Mouse (Mus musculus) forebrain, embryonic 16.5 days (tissue): ENCODE measurements around the gene Ccdc159. TPM values are rescaled to one million over a fixed set of nuclear protein-coding genes. Genes with fewer than 3 reads are reported as not detected.

ENCODE experiments used
- ATAC-seq: fragments of 200-750 bp; cut with Nextera tagmentation; 2 replicates; pipeline ENCODE4 v1.8.0; 2017; ENCODE audit warnings: mild to moderate bottlenecking, moderate library complexity
- H3K27ac ChIP-seq: fragments of 300-500 bp; sonication (generic); 2 replicates; pipeline ENCODE4 v1.5.1; 2014; ENCODE audit warnings: low read length, control low read depth
- H3K27me3 ChIP-seq: fragments of 300-500 bp; sonication (generic); replicated peaks from 2 replicates; pipeline ENCODE4 v1.6.1; 2014; ENCODE audit warnings: low read length; ENCODE audit not compliant: control insufficient read depth, insufficient read depth
- H3K36me3 ChIP-seq: fragments of 300-500 bp; sonication (generic); 2 replicates; pipeline ENCODE4 v1.6.1; 2014; ENCODE audit not compliant: control insufficient read depth, insufficient read depth
- H3K4me1 ChIP-seq: fragments of 300-500 bp; sonication (generic); replicated peaks from 2 replicates; pipeline ENCODE4 v1.6.1; 2014; ENCODE audit warnings: low read length; ENCODE audit not compliant: control insufficient read depth, insufficient read depth
- H3K4me2 ChIP-seq: fragments of 300-500 bp; sonication (generic); 2 replicates; pipeline ENCODE4 v1.6.1; 2014; ENCODE audit warnings: mild to moderate bottlenecking, low read length, control low read depth
- H3K4me3 ChIP-seq: fragments of 300-500 bp; sonication (generic); replicated peaks from 2 replicates; pipeline ENCODE4 v1.5.1; 2014; ENCODE audit warnings: mild to moderate bottlenecking, low read length, control low read depth
- H3K9ac ChIP-seq: fragments of 300-500 bp; sonication (generic); replicated peaks from 2 replicates; pipeline ENCODE4 v1.6.1; 2014; ENCODE audit warnings: low read depth, low read length, control low read depth
- H3K9me3 ChIP-seq: fragments of 300-500 bp; sonication (generic); 2 replicates; pipeline ENCODE4 v1.6.1; 2016; ENCODE audit warnings: low read length; ENCODE audit not compliant: control insufficient read depth
- whole genome bisulfite sequencing: fragments of 180-500 bp; shearing (Covaris S2); extraction: QIAGEN DNeasy Blood & Tissue Kit; methylation state at CpG from one replicate; pipeline ENCODE4 v1.1.7; 2014; 5-methylcytosine and 5-hydroxymethylcytosine counted together
- polyA plus RNA-seq: library from polyadenylated mRNA; unstranded; fragments of >200 nt; fragmentation: Nextera tagmentation; extraction: Ambion mirVana; gene quantifications from 2 replicates; pipeline ENCODE4 v1.2.1, GENCODE M21; 2015

The Ccdc159 gene
- polyA plus RNA-seq, 1 experiment from 2014 or later = 11.9 TPM

DNA sequence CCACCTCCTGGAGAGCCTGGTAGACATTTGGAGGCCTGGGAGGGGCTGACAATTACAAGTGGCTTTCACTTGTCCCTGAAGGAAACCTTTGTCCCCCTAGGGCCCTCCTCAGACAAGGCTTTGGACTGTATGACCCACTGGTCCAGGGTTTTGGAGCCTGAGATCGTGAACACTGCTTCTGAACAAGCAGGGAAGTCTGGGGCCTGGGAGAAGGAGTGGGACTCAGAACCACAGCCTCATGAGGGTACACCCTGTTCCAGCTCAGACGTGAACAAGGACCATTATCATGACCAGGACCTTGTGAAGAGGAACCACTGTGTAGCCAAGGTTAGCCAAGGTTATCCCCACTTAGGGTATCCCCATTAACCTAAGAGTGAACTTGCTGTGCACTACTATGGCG is 1.9 kb downstream of the Ccdc159 start:
- H3K27ac ChIP-seq = no peak overlapping the region
- WGBS = 83% methylated on average over 3 of the region's 3 CpGs
- H3K9me3 ChIP-seq = no peaks in the 10 kb centered on the region
- H3K9ac ChIP-seq = no peak overlapping the region
- no peaks in the 10 kb centered on the region for H3K36me3 ChIP-seq
- H3K4me1 ChIP-seq = peaks cover 14% of the 10 kb centered on the region
- no peak overlapping the region for H3K4me3 ChIP-seq
- no peak for ATAC-seq
- H3K27me3 ChIP-seq = no peaks in the 10 kb centered on the region
- no peak overlapping the region for H3K4me2 ChIP-seq

DNA sequence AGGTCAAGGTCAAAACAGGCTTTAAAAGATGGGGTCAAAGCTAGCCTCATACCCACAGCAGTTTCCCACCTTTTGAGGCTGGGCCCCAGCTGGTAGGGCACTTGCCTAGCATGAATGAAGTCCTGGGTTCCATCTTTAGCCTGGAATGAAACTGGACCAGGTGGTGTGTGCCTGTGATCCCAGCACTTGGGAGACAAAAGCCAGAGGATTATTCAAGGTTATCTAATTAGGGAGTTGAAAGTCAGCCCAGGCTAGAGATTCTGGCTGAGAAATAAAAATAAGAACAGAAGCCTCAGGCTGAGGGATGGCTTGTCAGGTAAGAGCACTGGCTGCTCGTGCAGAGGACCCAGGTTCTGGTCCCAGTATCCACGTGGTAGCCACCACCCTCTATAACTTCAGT is 4.7 kb downstream of the Ccdc159 start:
- ATAC-seq = no peak
- Histone ChIP-seq H3K9me3 (no peaks in the 10 kb centered on the region), H3K27me3 (no peaks in the 10 kb centered on the region), H3K36me3 (no peaks in the 10 kb centered on the region), H3K27ac (no peak overlapping the region), H3K4me2 (no peak overlapping the region), H3K4me3 (no peak overlapping the region), H3K4me1 (peaks cover 8% of the 10 kb centered on the region), H3K9ac (no peak overlapping the region)
- 68% methylated on average over 2 of the region's 2 CpGs for WGBS

DNA sequence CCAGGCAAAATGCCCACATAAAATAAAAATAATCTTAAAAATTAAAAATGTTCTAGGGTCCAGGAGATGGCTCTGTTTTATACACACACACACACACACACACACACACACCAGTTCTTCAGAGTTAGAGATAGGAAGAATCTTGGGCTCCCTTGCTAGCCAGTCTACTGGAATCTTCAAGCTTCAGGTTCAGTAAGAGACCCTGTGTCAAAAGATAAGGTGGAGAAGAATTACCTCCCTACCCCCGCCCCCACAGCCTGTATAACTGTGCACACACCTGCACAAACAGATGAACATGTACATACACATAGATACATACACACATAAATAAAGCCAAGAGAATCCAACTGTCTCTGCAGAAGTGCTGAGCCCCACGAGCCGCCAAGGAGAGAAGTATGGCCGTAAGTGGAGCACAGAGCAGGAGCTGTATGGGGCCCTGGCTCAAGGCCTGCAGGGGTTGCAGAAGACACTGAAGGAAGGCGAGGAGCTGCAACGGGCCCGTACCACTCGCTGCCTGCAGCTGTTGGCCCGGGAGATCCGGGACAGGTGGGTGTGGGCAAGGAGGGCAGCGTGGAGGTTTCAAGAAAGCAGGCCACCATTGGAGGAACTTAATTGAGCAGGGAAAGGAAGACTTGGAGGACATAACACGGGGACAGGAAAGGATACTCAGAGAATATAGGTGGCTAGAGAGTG is 5.3 kb downstream of the Ccdc159 start:
- Histone ChIP-seq H3K4me1 (peaks cover 10% of the 10 kb centered on the region), H3K27me3 (no peaks in the 10 kb centered on the region), H3K4me2 (no peak overlapping the region), H3K27ac (no peak overlapping the region), H3K9ac (no peak overlapping the region), H3K4me3 (no peak overlapping the region), H3K36me3 (no peaks in the 10 kb centered on the region), H3K9me3 (no peaks in the 10 kb centered on the region)
- WGBS = 55% methylated on average over 12 of the region's 12 CpGs
- ATAC-seq = no peak

DNA sequence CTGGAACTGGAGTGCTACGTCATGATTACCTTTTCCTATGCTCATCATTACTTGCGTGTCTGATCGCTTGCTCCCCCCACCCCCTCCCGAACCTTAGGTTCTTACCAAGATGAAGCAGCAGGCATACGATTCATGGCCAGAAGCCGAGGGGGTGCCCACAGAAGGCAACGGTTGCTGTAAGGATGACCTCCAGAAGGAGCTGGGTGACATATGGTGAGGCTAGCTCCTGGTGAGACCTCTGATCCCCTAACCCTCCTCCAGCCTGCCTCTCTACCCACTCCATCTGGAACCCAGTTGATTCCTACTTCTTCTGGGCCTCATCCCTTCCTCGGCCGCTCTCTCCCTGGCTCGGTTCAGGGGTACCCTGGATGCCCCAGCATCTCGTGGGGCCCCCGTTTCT is 6.8 kb downstream of the Ccdc159 start:
- no peaks in the 10 kb centered on the region for H3K36me3 ChIP-seq
- no peak overlapping the region for H3K9ac ChIP-seq
- no peak overlapping the region for H3K4me2 ChIP-seq
- H3K27me3 ChIP-seq = no peaks in the 10 kb centered on the region
- ATAC-seq = no peak
- H3K27ac ChIP-seq = no peak overlapping the region
- no peaks in the 10 kb centered on the region for H3K9me3 ChIP-seq
- WGBS = 91% methylated on average over 12 of the region's 12 CpGs
- H3K4me3 ChIP-seq = no peak overlapping the region
- peaks cover 17% of the 10 kb centered on the region for H3K4me1 ChIP-seq

DNA sequence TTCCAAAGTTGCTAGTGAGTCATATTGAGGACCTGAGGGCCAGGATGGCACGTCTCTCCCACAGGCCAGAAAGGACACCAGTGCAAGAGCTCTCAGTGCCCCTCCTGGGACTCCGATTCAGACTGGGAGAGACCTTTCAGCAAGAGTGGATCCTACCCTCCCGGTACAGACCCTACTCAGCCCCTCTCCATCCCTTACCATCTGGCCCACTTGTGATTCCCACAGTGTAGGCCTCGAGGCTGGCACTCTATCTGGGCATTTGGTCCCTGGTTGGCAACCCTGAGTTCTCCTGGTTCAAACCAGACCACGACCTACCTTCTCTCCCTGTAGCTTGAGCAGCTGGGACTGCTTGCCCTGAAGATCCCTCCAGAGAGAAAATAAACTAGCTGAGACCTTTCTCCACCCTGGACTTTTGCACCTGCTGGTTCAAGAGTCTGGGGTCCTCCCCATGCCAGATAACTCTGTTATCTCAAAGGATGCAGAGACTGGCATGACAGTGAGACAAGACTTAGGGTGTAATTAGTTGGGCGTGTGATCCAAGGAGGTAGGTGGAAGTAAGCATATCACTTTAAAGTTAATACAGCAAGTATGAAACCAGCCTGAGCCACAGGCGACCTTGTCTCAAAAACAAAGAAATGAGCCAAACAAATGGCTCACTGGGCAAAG is 8.3 kb downstream of the Ccdc159 start:
- no peak overlapping the region for H3K27ac ChIP-seq
- H3K4me3 ChIP-seq = no peak overlapping the region
- 90% methylated on average over 7 of the region's 7 CpGs for WGBS
- no peaks in the 10 kb centered on the region for H3K9me3 ChIP-seq
- peaks cover 17% of the 10 kb centered on the region for H3K4me1 ChIP-seq
- H3K4me2 ChIP-seq = no peak overlapping the region; the same call in 1 of the 2 replicates
- H3K36me3 ChIP-seq = 0 out of 2 replicates have a peak, but pooled peaks cover 2% of the 10 kb centered on the region
- no peak for ATAC-seq
- no peak overlapping the region for H3K9ac ChIP-seq
- H3K27me3 ChIP-seq = no peaks in the 10 kb centered on the region

DNA sequence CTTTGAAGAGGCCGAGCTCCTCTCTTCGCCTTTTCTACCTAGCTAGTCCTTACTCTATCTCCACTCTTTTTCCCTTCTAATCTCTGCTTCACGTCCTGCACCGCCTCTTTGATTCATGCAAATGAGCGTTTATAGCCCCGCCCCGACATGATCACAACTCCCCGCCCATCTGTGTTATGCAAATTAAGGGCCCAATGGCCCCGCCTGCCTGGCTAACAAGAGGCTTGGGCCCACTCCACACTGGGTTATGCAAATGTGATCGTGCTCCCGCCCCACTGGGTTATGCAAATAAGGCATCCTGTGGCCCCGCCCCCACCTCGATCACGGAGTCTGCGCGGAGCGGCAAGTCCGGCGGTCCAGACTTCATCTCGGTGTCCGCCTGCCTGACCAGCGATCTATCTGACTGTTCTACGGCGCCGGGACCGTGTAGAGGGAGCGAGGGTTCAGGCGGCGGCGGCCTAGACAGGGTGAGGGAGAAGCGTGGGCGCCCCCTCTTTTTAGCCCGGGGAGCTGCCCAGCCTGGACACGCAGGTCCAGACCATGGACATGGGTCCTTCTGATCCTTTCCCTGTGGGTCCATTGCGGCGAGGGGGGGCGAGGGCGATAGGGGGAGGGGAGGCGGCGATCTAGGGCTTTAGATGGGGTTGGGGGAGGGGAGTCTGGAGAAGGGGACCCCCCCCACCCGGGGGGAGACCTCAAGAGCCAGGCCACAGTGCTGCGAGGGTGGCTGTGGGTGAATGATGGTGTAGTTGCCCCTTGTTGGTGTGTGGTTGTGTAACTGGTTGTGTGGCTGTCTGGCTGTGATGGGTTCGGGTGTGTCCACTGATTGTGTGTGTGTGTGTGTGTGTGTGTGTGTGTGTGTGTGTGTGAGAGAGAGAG is 9.7 kb downstream of the Ccdc159 start, which contains the start of gene Plppr2:
Gene Plppr2, plus strand, starts transcription at position 342 of the 879 bp plus-strand sequence.
- H3K4me3 ChIP-seq = peak within 1 kb of the TSS; percentile 88
- no peaks in the 10 kb centered on the region for H3K9me3 ChIP-seq
- H3K27me3 ChIP-seq = no peaks in the 10 kb centered on the region
- 2% methylated on average over 42 of the region's 43 CpGs for WGBS
- H3K9ac ChIP-seq = peak within 1 kb of the TSS; percentile 92
- peaks cover 17% of the 10 kb centered on the region for H3K4me1 ChIP-seq
- peak within 1 kb of the TSS; percentile 87 for H3K27ac ChIP-seq
- H3K4me2 ChIP-seq = peak within 1 kb of the TSS; percentile 66
- ATAC-seq = peak; percentile 90
- H3K36me3 ChIP-seq = peaks cover 7% of the 10 kb centered on the region; the same call in 1 of the 2 replicates

DNA sequence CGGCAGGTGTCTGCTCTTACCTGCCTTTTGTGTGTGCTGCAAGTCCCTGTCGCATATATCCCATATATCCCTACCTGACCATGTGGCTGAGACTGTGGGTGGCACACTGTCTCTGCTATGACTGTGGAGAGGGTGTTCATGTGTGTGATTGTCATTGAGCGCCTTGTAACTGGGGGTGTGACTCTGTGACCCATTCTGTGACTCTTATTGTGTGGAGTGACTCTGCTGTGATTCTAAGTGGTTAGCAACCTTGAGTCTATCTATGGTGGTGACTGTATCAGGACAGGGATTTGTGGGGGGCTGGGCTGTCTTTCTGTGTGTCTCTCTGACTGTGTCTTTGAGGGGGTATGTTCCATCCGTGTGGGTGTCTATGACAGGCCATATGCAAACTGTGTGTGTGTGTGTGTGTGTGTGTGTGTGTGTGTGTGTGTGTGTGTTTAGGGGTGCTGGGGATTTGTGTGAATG is 10.5 kb downstream of the Ccdc159 start:
- Histone ChIP-seq H3K9me3 (no peaks in the 10 kb centered on the region), H3K36me3 (peaks cover 7% of the 10 kb centered on the region; the same call in 1 of the 2 replicates), H3K9ac (peak overlapping the region; percentile 92; the same call in 1 of the 2 replicates), H3K27me3 (no peaks in the 10 kb centered on the region), H3K27ac (peak overlapping the region; percentile 41; the same call in 1 of the 2 replicates), H3K4me2 (peak overlapping the region; percentile 66), H3K4me1 (peaks cover 17% of the 10 kb centered on the region), H3K4me3 (peak overlapping the region; percentile 88)
- peak; percentile 15 for ATAC-seq
- 71% methylated on average over 4 of the region's 4 CpGs for WGBS

DNA sequence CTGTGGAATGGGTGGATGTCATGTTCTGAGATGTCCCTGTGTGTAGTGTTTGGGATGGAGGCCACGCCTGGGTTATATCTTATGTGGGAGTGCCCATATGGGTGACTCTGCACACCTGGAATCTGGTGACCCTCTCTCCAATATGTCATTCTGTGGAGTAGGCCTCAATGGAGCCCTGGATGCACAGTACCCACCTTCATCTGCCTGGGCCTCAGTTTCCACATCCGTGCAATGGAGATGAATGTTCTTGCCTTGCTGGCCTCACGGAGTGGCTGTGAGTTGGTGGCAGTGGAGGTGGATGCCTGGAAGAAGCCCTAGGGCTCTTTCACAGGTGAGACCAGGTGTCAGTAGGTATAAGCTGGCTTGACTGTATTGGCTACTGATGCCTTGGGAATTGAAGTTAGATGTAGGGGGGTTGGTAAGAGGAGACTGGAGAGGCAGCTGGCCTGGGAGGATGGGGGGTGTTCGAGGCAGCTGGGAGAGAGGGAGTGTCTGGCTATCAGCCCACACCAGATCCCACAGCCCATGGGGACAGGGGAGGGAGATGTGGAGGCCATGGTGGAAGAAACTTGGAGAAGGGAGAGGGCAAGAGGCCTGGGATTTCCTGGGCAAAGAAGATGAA is 11.1 kb downstream of the Ccdc159 start:
- peak overlapping the region; percentile 66 for H3K4me2 ChIP-seq
- H3K27me3 ChIP-seq = no peaks in the 10 kb centered on the region
- H3K27ac ChIP-seq = no peak overlapping the region
- H3K4me3 ChIP-seq = peak overlapping the region; percentile 88
- H3K36me3 ChIP-seq = peaks cover 7% of the 10 kb centered on the region; the same call in 1 of the 2 replicates
- H3K4me1 ChIP-seq = peaks cover 17% of the 10 kb centered on the region
- no peak overlapping the region; the same call in none of the 2 replicates for H3K9ac ChIP-seq
- ATAC-seq = peak; percentile 2; the same call in 1 of the 2 replicates
- WGBS = 87% methylated on average over 4 of the region's 4 CpGs
- H3K9me3 ChIP-seq = no peaks in the 10 kb centered on the region
